Mouse (Mus musculus) ovary, postnatal 36 days (tissue): ENCODE measurements around the gene Vmn2r11.
"Not testable (repeated sequence)": the region's sequence is repeated elsewhere in the genome, so short reads cannot be mapped to it uniquely, and the experiment has no call there.

Source experiments
- DNase-seq: peaks from one replicate; pipeline ENCODE4 v3.0.0; 2022; ENCODE audit warnings: low spot score, mixed read lengths

Gene Vmn2r11

GRCm38 (mm10) chr5:109059469-109059868 lies at the start of gene Vmn2r11:
Gene Vmn2r11, minus strand, starts transcription at chr5:109059569.
- not testable (repeated sequence) for DNase-seq

DNA sequence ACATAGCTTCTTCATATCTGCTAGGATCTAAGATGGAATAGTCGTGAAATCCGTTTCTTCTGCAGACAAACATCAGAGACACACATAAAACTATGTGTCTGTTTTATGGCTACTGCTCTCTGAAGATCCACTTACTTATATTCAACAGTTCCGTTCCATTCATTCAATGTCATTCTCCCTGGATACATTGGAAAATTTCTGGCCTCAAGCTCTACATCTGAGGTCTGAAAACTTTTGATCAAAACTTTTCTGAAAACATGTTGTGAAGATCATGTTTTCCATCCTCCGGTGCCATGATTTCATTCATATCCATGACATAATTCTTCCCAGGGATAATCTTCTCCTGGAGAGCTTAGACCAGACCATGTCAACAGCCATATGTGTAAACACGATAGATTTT lies 38.5 kb upstream of the Vmn2r11 start, which contains the start of gene Vmn2r12:
Vmn2r12 (minus strand) TSS at position 101 of the 400 bp plus-strand sequence.
- not testable (repeated sequence) for DNase-seq

DNA sequence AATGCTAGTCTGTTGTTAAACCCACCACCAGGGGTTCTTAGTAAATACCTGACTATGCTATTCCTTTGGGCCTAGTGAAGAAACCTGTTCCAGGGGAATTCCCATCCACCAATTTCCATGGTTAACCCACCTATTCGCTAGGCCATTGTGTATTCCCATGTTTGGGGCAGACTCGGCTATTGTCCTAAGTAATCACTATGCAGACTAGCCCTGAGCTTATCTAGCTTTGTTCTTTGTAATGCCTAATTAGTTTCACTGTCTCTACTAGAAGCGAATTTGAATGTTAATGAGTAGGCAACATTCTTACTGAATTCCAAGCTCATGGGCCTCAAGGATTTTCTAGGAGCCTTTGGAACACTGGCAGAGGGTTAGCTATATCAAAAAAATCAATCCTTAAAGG lies 37.1 kb upstream of the Vmn2r11 start:
- DNase-seq, result not testable (repeated sequence)

DNA sequence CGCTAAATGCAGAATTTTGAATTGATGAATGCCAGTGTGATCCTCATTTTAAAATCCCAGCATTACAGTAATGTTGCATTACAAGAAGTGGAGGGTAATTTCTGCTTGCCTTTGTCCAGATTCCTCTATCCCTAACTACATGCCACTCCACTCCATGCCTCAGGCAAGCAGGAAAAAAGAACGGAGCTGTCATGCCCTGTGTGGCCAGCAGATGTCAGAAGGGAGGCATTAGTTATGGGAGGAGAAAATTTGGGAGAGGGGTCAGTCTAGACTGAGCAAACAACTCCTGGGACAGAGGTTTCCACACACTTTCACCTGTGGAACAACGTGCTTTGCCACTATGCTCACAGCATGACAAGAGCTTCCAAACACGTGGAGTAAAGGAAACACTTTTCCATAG lies 12.6 kb upstream of the Vmn2r11 start:
- DNase-seq, result not testable (repeated sequence)

- no peak for DNase-seq
These were observed 4.1 kb downstream of the Vmn2r11 start for GRCm38 (mm10) chr5:109055286-109055685.

DNA sequence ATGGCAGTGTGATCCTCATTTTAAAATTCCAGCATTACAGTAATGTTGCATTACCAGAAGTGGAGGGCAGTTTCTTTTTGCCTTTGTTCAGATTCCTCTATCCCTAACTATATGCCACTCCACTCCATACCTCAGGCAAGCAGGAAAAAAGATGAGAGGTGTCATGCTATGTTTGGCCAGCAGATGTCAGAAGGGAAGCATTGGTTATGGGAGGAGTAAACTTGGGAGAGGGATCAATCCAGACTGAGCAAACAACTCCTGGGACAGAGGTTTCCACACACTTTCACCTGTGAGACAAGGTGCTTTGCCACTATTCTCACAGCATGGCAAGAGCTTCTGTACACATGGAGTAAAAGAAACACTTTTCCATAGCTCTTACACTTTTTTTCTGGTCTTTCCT lies 26.8 kb downstream of the Vmn2r11 start:
- DNase-seq, result no peak

DNA sequence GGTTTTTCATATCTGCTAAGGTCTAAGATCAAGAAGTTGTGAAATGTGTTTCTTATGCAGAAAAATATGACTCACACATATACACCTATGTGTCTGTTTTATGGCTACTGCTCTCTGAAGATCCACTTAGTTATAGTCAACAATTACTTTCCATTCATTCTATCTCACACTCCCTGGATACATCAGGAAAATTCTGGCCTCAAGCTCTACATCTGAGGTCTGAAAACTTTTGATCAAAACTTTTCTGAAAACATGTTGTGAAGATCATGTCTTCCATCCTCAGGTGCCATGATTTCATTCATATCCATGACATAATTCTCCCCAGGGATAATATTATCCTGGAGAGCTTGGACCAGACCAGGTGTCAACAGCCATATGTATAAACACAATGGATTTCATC lies 52.9 kb downstream of the Vmn2r11 start, which contains the start of gene Vmn2r10:
Vmn2r10 (minus strand) TSS at position 101 of the 400 bp plus-strand sequence.
- DNase-seq, result not testable (repeated sequence)
